ENCODE assay signal across 8 mouse cellular contexts in the genomic region with DNA sequence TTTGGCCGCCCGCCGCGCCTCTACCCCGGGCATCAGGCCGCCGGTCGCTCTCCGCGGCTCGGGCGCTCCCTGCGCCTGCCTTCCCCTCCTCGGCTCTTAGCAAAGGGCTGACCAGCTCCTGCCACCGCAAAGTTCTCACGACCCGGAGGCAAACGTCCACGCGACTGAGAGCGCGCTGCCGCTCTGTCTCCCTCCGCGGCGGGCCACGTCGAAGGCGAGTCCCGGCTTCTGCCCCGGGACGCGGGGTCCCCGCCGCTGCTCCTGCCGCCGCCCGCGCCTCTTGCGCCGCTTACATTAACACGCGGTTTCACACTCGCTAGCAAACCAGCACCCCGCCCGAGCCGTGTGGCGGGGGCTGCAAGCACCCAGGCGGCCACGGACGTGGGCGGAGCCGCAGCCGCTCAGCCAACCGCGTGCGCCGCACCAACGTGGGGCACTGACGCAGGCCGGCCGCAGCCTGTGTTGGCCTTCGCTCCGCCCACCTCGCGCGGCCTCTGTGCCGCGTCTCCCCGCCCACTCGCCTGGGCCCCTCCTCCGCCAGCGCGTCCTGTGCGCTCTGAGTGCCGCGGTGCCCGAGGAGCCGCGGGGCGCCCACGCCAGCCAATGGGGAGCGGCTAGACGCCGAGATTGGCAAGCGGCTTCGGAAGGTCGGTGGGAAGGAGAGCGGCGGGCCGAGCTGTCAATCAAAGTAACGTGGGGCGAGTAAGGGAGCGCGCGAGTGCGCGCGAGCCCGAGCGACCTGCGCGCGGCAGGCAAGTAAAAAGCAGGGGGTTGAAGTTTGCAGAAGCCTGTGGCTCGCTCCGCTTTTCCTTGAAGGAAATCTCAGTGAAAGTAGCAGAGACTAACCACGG. TPM values are rescaled to one million over a fixed set of nuclear protein-coding genes. Genes with fewer than 3 reads are reported as not detected.
A peak's percentile ranks its signal among the peaks of the same experiment; 100 is the strongest.
DNase-seq lines count a peak whose midpoint lies in the region; ATAC-seq lines count a peak whose summit lies in the region.

A gene (minus strand): TSS at position 361 of the 851 bp plus-strand sequence.

- H3K4me2 ChIP-seq in intestine, embryonic 14.5 days (ENCODE audit: low read length): peak within 1 kb of the TSS; percentile 77

- H3K27me3 ChIP-seq in intestine, embryonic 14.5 days (replicated peaks; ENCODE audit: control insufficient read depth, insufficient read depth, low read length): no peaks in the 10 kb centered on the region; the same call in 1 of the 2 replicates

- peak within 1 kb of the TSS; percentile 85 for H3K4me3 ChIP-seq in intestine, embryonic 14.5 days (ENCODE audit: low read depth, low read length)

- intact Hi-C loops in left cerebral cortex, postnatal 14 days (cut with DNase I): loop anchor here (5.0 to 10.0 kb wide), 2 partner anchors 184 to 842 kb away; no protein-coding TSS in a partner anchor

- peak; percentile 99 for DNase-seq in adrenal gland, adult 18-20 months (ENCODE audit: low spot score in 2 of 2)
- DNase-seq in embryo, embryonic 11 days: peak; percentile 100
- DNase-seq in gastrocnemius, postnatal 25 days: peak; percentile 100
- DNase-seq in intestine, embryonic 14.5 days (ENCODE audit: low spot score): peak; percentile 97
- DNase-seq in left cerebral cortex, postnatal 14 days (ENCODE audit: low spot score in 2 of 2): peak; percentile 99 to 100
- peak; percentile 99 for DNase-seq in mesoderm, embryonic 11.5 days (ENCODE audit: low read depth, low spot score)
- peak; percentile 100 for DNase-seq in right cerebral cortex, postnatal 36 days (ENCODE audit: low spot score in 2 of 2)
- DNase-seq in yolk sac, embryonic 10.5 days (ENCODE audit: low spot score): peak; percentile 99

- H3K36me3 ChIP-seq in intestine, embryonic 14.5 days (ENCODE audit: control insufficient read depth, insufficient read depth, low read length): no peaks in the 10 kb centered on the region

- no peaks in the 10 kb centered on the region for H3K9me3 ChIP-seq in intestine, embryonic 14.5 days (ENCODE audit: control insufficient read depth, low read length)

- peak within 1 kb of the TSS; percentile 75 for H3K9ac ChIP-seq in intestine, embryonic 14.5 days (ENCODE audit: low read length)

- whole genome bisulfite sequencing in intestine, embryonic 14.5 days: under 1% methylated on average over 103 of the region's 107 CpGs

- peak; percentile 97 for ATAC-seq in intestine, embryonic 14.5 days (replicated peaks; ENCODE audit: low FRiP score, low TSS enrichment, low read depth)

- H3K27ac ChIP-seq in intestine, embryonic 14.5 days (ENCODE audit: low read depth): peak within 1 kb of the TSS; percentile 93

- H3K4me1 ChIP-seq in intestine, embryonic 14.5 days (replicated peaks; ENCODE audit: control insufficient read depth, insufficient read depth, low read length): peaks cover 15% of the 10 kb centered on the region

RNA-seq across cellular contexts. Expression of the gene that starts here (rescaled TPM):
- 10 to 100 TPM; 42.7 to 44.6 TPM for total RNA-seq in adrenal gland, adult 18-20 months (2021)
- 10 to 100 TPM; 13.2 to 15.8 TPM for total RNA-seq in gastrocnemius, postnatal 25 days (2021)
- polyA plus RNA-seq in intestine, embryonic 14.5 days (2014; fragmentation: Nextera tagmentation; extraction: Ambion mirVana): 24.9 and 25.5 TPM in 2 replicates
- 10 to 100 TPM; 37.7 to 41.8 TPM for total RNA-seq in left cerebral cortex, postnatal 14 days (2021)

Comparison
In these comparisons a context has a peak if more than half of its experiments do, and no peak if none do; other contexts are left out.
1. Peak in every context shown above with its lines: DNase-seq, ATAC-seq, H3K4me3 ChIP-seq and H3K27ac ChIP-seq.